Mouse (Mus musculus) thymus, adult 2 months (tissue): ENCODE measurements around the gene Gpx6. TPM values are rescaled to one million over a fixed set of nuclear protein-coding genes. Genes with fewer than 3 reads are reported as not detected.
A peak's percentile ranks its signal among the peaks of the same experiment; 100 is the strongest.

ENCODE experiments used
- DNase-seq: peaks from one replicate; pipeline ENCODE4 v3.0.0; 2021
- H3K27ac ChIP-seq: fragments of 200-500 bp; 2 replicates; pipeline ENCODE4 v1.5.1; 2012; ENCODE audit warnings: low read length, control low read depth; ENCODE audit not compliant: control insufficient read depth, insufficient read depth
- H3K27me3 ChIP-seq: fragments of 200-500 bp; 2 replicates; pipeline ENCODE4 v1.6.1; 2012; ENCODE audit warnings: mild to moderate bottlenecking, low read length, moderate library complexity, mixed read lengths; ENCODE audit not compliant: control insufficient read depth, insufficient read depth
- H3K36me3 ChIP-seq: fragments of 200-500 bp; 2 replicates; pipeline ENCODE4 v1.6.1; 2012; ENCODE audit warnings: mild to moderate bottlenecking, low read length, moderate library complexity; ENCODE audit not compliant: control insufficient read depth, insufficient read depth
- H3K4me1 ChIP-seq: fragments of 200-500 bp; replicated peaks from 2 replicates; pipeline ENCODE4 v1.6.1; 2012; ENCODE audit warnings: low read length; ENCODE audit not compliant: control insufficient read depth, insufficient read depth
- H3K4me3 ChIP-seq: fragments of 200-500 bp; 2 replicates; pipeline ENCODE4 v1.5.1; 2012; ENCODE audit warnings: mild to moderate bottlenecking, low read length, control low read depth, moderate library complexity; ENCODE audit not compliant: control insufficient read depth, insufficient read depth
- CTCF ChIP-seq: fragments of 200-500 bp; IDR thresholded peaks from 2 replicates; pipeline ENCODE4 v1.5.1; 2012; ENCODE audit warnings: mild to moderate bottlenecking, control low read depth, low read length, moderate library complexity, borderline replicate concordance; ENCODE audit not compliant: control insufficient read depth, poor library complexity, insufficient read depth; ENCODE audit errors: extremely low read depth
- POLR2A ChIP-seq: fragments of 200-500 bp; IDR thresholded peaks from 2 replicates; pipeline ENCODE4 v1.6.1; 2012; ENCODE audit warnings: mild to moderate bottlenecking, low read length, control low read depth, moderate library complexity; ENCODE audit not compliant: control insufficient read depth, poor library complexity, insufficient read depth; ENCODE audit errors: extremely low read depth
- WGBS: fragments of 180-500 bp; shearing (Covaris S2); methylation state at CpG from one replicate; pipeline ENCODE4 v1.1.7; 2018; 5-methylcytosine and 5-hydroxymethylcytosine counted together
- polyA plus RNA-seq: library from polyadenylated mRNA; depleted of rRNA; stranded (reverse); fragments of >200 nt; gene quantifications from 2 replicates; pipeline ENCODE4 v1.2.3, GENCODE M21; 2012

Gpx6 gene
- polyA plus RNA-seq, 1 experiment: 0.38 TPM

GRCm38 (mm10) chr13:21322509-21323375 lies 10.8 kb downstream of the Gpx6 start:
- Histone ChIP-seq H3K36me3 (no peaks in the 10 kb centered on the region), H3K27me3 (no peaks in the 10 kb centered on the region; the same call in 1 of the 2 replicates), H3K4me1 (peaks cover 9% of the 10 kb centered on the region; the same call in 1 of the 2 replicates), H3K4me3 (no peak overlapping the region), H3K27ac (no peak overlapping the region)
- no peak for TF ChIP-seq POLR2A
- no peak for TF ChIP-seq CTCF
- WGBS: 14% methylated on average over 18 of the region's 18 CpGs
- DNase-seq: no peak

DNA sequence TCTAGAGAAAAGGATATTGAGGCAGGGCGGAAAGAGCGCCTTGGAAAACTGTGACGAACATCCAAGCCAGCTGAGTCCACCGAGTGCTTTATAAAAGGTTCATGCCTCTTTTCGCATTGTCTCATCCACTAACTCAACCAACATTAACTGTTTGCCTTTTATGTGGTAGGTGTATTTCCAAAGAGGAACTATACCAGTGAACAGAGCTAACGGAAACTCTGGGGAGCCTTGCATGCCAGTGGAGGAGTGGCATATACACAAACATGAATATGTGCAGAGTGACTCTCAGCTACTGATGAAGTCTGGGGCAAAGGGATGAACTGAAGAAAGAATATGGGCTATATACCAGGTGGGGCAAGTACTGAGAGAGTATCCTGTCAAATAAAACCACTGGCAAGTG lies 11.5 kb downstream of the Gpx6 start:
- H3K4me1 ChIP-seq: peaks cover 9% of the 10 kb centered on the region; the same call in 1 of the 2 replicates
- DNase-seq: no peak
- H3K4me3 ChIP-seq: no peak overlapping the region
- H3K27me3 ChIP-seq: no peaks in the 10 kb centered on the region; the same call in 1 of the 2 replicates
- H3K27ac ChIP-seq: no peak overlapping the region
- no peaks in the 10 kb centered on the region for H3K36me3 ChIP-seq
- WGBS: 8% methylated on average over 6 of the region's 6 CpGs
- TF ChIP-seq POLR2A (no peak), CTCF (no peak)

GRCm38 (mm10) chr13:21326191-21326590 lies 14.3 kb downstream of the Gpx6 start:
- Histone ChIP-seq H3K27ac (no peak overlapping the region), H3K36me3 (no peaks in the 10 kb centered on the region), H3K4me3 (no peak overlapping the region), H3K27me3 (no peaks in the 10 kb centered on the region; the same call in 1 of the 2 replicates), H3K4me1 (peaks cover 9% of the 10 kb centered on the region; the same call in 1 of the 2 replicates)
- no peak for DNase-seq
- WGBS: 14% methylated on average over 4 of the region's 4 CpGs
- TF ChIP-seq POLR2A (no peak), CTCF (no peak)

DNA sequence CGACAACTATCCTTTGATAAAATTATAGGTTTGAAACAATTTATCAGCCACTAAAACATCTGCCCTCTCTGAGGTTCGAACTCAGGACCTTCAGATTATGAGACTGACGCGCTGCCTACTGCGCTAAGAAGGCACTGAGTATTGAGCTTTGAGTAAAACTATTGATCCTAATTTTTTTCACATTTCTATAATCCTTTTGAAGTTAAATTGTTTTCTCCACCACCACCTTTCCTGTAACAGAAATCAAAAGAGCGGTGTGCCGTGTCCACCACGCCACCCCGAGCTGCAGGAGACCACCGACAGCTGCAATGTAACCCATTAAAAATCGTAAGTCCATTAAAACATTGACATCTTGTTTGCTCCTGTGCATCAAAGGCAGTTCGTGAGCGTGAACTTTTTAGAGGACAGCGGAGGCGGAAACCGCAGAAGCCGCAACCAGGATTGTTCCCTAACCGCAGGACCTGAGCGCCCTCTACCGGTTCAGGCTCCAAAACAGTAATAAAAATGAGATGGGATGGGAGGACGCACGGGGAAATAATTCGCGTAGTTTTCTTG lies 14.8 kb downstream of the Gpx6 start:
- WGBS: under 1% methylated on average over 24 of the region's 24 CpGs
- Histone ChIP-seq H3K27me3 (no peaks in the 10 kb centered on the region; the same call in 1 of the 2 replicates), H3K4me1 (peaks cover 9% of the 10 kb centered on the region; the same call in 1 of the 2 replicates), H3K4me3 (peak overlapping the region; percentile 12; the same call in 1 of the 2 replicates), H3K27ac (no peak overlapping the region), H3K36me3 (no peaks in the 10 kb centered on the region)
- TF ChIP-seq POLR2A (no peak), CTCF (0 out of 2 replicates have a peak, but pooled peaks have one; percentile 31)
- DNase-seq: peak; percentile 29

GRCm38 (mm10) chr13:21327424-21327823 lies 15.5 kb downstream of the Gpx6 start:
- no peak for DNase-seq
- H3K4me3 ChIP-seq: no peak overlapping the region
- TF ChIP-seq CTCF (no peak), POLR2A (no peak)
- no peak overlapping the region for H3K27ac ChIP-seq
- peaks cover 7% of the 10 kb centered on the region; the same call in 1 of the 2 replicates for H3K4me1 ChIP-seq
- WGBS: 8% methylated on average over 9 of the region's 9 CpGs
- H3K27me3 ChIP-seq: no peaks in the 10 kb centered on the region; the same call in 1 of the 2 replicates
- no peaks in the 10 kb centered on the region for H3K36me3 ChIP-seq

GRCm38 (mm10) chr13:21346610-21347009 lies 34.7 kb downstream of the Gpx6 start, which contains the start of gene Olfr1367:
Gene Olfr1367 (plus strand): TSS chr13:21346910.
- H3K36me3 ChIP-seq: no peaks in the 10 kb centered on the region
- no peak within 1 kb of the TSS for H3K4me3 ChIP-seq
- no peak within 1 kb of the TSS for H3K27ac ChIP-seq
- no peaks in the 10 kb centered on the region for H3K27me3 ChIP-seq
- DNase-seq: no peak
- 89% methylated on average over 1 of the region's 1 CpGs for WGBS
- no peak for TF ChIP-seq POLR2A
- TF ChIP-seq CTCF: no peak
- no peaks in the 10 kb centered on the region for H3K4me1 ChIP-seq
